Mouse (Mus musculus) bone marrow, adult 2 months (tissue): ENCODE data around the gene E130114P18Rik.

Experiments used
- CTCF ChIP-seq: fragments of 200-500 bp; IDR thresholded peaks from 2 replicates; pipeline ENCODE4 v1.5.1; 2011; ENCODE audit warnings: low read length, control low read depth; ENCODE audit not compliant: control insufficient read depth, insufficient read depth
- POLR2A ChIP-seq: fragments of 200-500 bp; IDR thresholded peaks from 2 replicates; pipeline ENCODE4 v1.6.1; 2011; ENCODE audit warnings: low read depth, mild to moderate bottlenecking, control low read depth, low read length, borderline replicate concordance; ENCODE audit not compliant: control insufficient read depth

- TF ChIP-seq CTCF (no peak), POLR2A (no peak)
Measured at GRCm38 (mm10) chr4:97723374-97723773, 54.5 kb downstream of the E130114P18Rik start.
